Mouse (Mus musculus): Measurements from ENCODE around the gene Yipf2.

Yipf2 gene

GRCm38 (mm10) chr9:21592703-21593121 is at the start of gene Yipf2, which contains the start of gene Timm29:
TSS of gene Yipf2 (minus strand) at chr9:21592828.
TSS of gene Timm29 (plus strand) at chr9:21592722.
- ChIA-PET CTCF (interaction anchor here in 3 of 4 experiments (0.6 to 3.5 kb wide), 5 partner anchors 9 to 235 kb away, joined by 3 to 17 read pairs (median 5); no protein-coding TSS in a partner anchor), POLR2A (interaction anchor here in 3 of 4 experiments (0.8 to 4.4 kb wide), 28 partner anchors 9 to 206 kb away, joined by 3 to 33 read pairs (median 4); partner anchors contain the start of genes Carm1 (in 2 of the 3), Ldlr (in 2 of the 3), Kank2 (in 1 of the 3) and Qtrt1 (in 1 of the 3))

GRCm38 (mm10) chr9:21639031-21639430 is 46.4 kb upstream of the Yipf2 start:
- POLR2A ChIA-PET: interaction anchor here in 1 of 4 experiments (1.2 kb wide), 1 partner anchor 38 kb away, joined by 3 read pairs; no protein-coding TSS in a partner anchor
- CTCF ChIA-PET: no interaction called here

GRCm38 (mm10) chr9:21635639-21636038 is 43.0 kb upstream of the Yipf2 start:
- ChIA-PET POLR2A (interaction anchor here in 1 of 4 experiments (1.1 to 1.9 kb wide), 2 partner anchors 20 to 88 kb away, joined by 3 to 5 read pairs; partner anchors contain the start of genes Ldlr and Smarca4), CTCF (no interaction called here)

- POLR2A ChIA-PET: interaction anchor here in 2 of 4 experiments (0.9 to 1.6 kb wide), 5 partner anchors 8 to 47 kb away, joined by 3 to 6 read pairs (median 3); no protein-coding TSS in a partner anchor
- CTCF ChIA-PET: interaction anchor here in 1 of 4 experiments (0.7 kb wide), 1 partner anchor 319 kb away, joined by 5 read pairs; no protein-coding TSS in a partner anchor
These were observed 40.5 kb upstream of the Yipf2 start for GRCm38 (mm10) chr9:21633106-21633505.

GRCm38 (mm10) chr9:21630673-21631072 is 38.0 kb upstream of the Yipf2 start:
- CTCF ChIA-PET: interaction anchor here in 3 of 4 experiments (0.6 to 2.2 kb wide), 4 partner anchors 19 to 896 kb away, joined by 3 to 12 read pairs (median 6); no protein-coding TSS in a partner anchor

GRCm38 (mm10) chr9:21627145-21627795 is 34.6 kb upstream of the Yipf2 start:
- CTCF ChIA-PET: interaction anchor here (0.5 to 2.5 kb wide), 15 partner anchors 17 to 808 kb away, joined by 3 to 11 read pairs (median 5); no protein-coding TSS in a partner anchor
- POLR2A ChIA-PET: interaction anchor here in 3 of 4 experiments (0.6 to 4.2 kb wide), 22 partner anchors 9 to 903 kb away, joined by 3 to 23 read pairs (median 5); partner anchors contain the start of genes Ldlr (in 2 of the 3), Carm1 (in 1 of the 3), Smarca4 (in 1 of the 3) and Spc24 (in 1 of the 3)

More at GRCm38 (mm10) chr9:21630673-21631072, 38.0 kb upstream of the Yipf2 start:
- POLR2A ChIA-PET: interaction anchor here in 2 of 4 experiments (0.6 to 2.2 kb wide), 6 partner anchors 12 to 239 kb away, joined by 3 to 7 read pairs (median 4); partner anchors contain the start of genes Kank2 (in 1 of the 2) and Ldlr (in 1 of the 2)

GRCm38 (mm10) chr9:21626571-21626970 is 33.9 kb upstream of the Yipf2 start:
- POLR2A ChIA-PET: interaction anchor here in 3 of 4 experiments (0.6 to 4.2 kb wide), 20 partner anchors 8 to 134 kb away, joined by 3 to 23 read pairs (median 6); partner anchors contain the start of genes Smarca4 (in 2 of the 3), Carm1 (in 1 of the 3), Ldlr (in 1 of the 3) and Spc24 (in 1 of the 3)
- CTCF ChIA-PET: interaction anchor here (0.6 to 2.5 kb wide), 14 partner anchors 24 to 807 kb away, joined by 3 to 11 read pairs (median 4); no protein-coding TSS in a partner anchor

GRCm38 (mm10) chr9:21625342-21626339 is 33.0 kb upstream of the Yipf2 start:
- ChIA-PET CTCF (interaction anchor here in 3 of 4 experiments (0.5 to 2.5 kb wide), 9 partner anchors 22 to 540 kb away, joined by 3 to 11 read pairs (median 4); no protein-coding TSS in a partner anchor), POLR2A (interaction anchor here in 3 of 4 experiments (0.8 to 4.2 kb wide), 22 partner anchors 7 to 178 kb away, joined by 3 to 23 read pairs (median 4); partner anchors contain the start of genes Smarca4 (in 2 of the 3), Carm1 (in 1 of the 3), Ldlr (in 1 of the 3) and Spc24 (in 1 of the 3))

GRCm38 (mm10) chr9:21622676-21623075 is 30.0 kb upstream of the Yipf2 start:
- CTCF ChIA-PET: interaction anchor here in 3 of 4 experiments (0.6 to 1.1 kb wide), 5 partner anchors 17 to 196 kb away, joined by 3 to 4 read pairs (median 3); no protein-coding TSS in a partner anchor

GRCm38 (mm10) chr9:21620229-21620628 is 27.6 kb upstream of the Yipf2 start:
- ChIA-PET POLR2A (interaction anchor here in 1 of 4 experiments (0.7 kb wide), 1 partner anchor 9 kb away, joined by 3 read pairs; no protein-coding TSS in a partner anchor), CTCF (no interaction called here)

More at GRCm38 (mm10) chr9:21622676-21623075, 30.0 kb upstream of the Yipf2 start:
- POLR2A ChIA-PET: interaction anchor here in 2 of 4 experiments (0.9 to 3.9 kb wide), 13 partner anchors 10 to 239 kb away, joined by 3 to 17 read pairs (median 3); partner anchors contain the start of gene Ldlr (in 1 of the 2)

- ChIA-PET POLR2A (interaction anchor here in 3 of 4 experiments (0.6 to 5.6 kb wide), 23 partner anchors 9 to 393 kb away, joined by 3 to 71 read pairs (median 4); partner anchors contain the start of genes Ldlr (in 3 of the 3), Carm1 (in 1 of the 3), Ccdc159 (in 1 of the 3) and Cdkn2d (in 1 of the 3)), CTCF (interaction anchor here in 3 of 4 experiments (0.5 to 1.4 kb wide), 4 partner anchors 15 to 232 kb away, joined by 3 to 4 read pairs (median 4); no protein-coding TSS in a partner anchor)
These were observed 24.4 kb upstream of the Yipf2 start for GRCm38 (mm10) chr9:21617066-21617465.

- POLR2A ChIA-PET: interaction anchor here in 3 of 4 experiments (0.7 to 5.6 kb wide), 29 partner anchors 9 to 392 kb away, joined by 3 to 71 read pairs (median 4); partner anchors contain the start of genes Ldlr (in 3 of the 3), Spc24 (in 2 of the 3), Carm1 (in 1 of the 3) and Ccdc159 (in 1 of the 3)
- CTCF ChIA-PET: interaction anchor here in 3 of 4 experiments (0.5 to 1.3 kb wide), 4 partner anchors 14 to 479 kb away, joined by 3 to 6 read pairs (median 4); no protein-coding TSS in a partner anchor
These were observed 23.7 kb upstream of the Yipf2 start for GRCm38 (mm10) chr9:21616232-21616781.

GRCm38 (mm10) chr9:21615617-21616231 is 23.1 kb upstream of the Yipf2 start, which contains the start of gene Smarca4:
TSS of gene Smarca4 (plus strand) at chr9:21616169.
- POLR2A ChIA-PET: interaction anchor here in 3 of 4 experiments (0.6 to 5.6 kb wide), 30 partner anchors 9 to 325 kb away, joined by 3 to 71 read pairs (median 5); partner anchors contain the start of genes Ldlr (in 2 of the 3), Spc24 (in 2 of the 3), Ccdc159 (in 1 of the 3) and Cdkn2d (in 1 of the 3)
- CTCF ChIA-PET: interaction anchor here in 2 of 4 experiments (1.3 to 1.6 kb wide), 2 partner anchors 13 to 14 kb away, joined by 3 to 14 read pairs; no protein-coding TSS in a partner anchor

GRCm38 (mm10) chr9:21614864-21615616 is 22.4 kb upstream of the Yipf2 start:
- CTCF ChIA-PET: interaction anchor here in 2 of 4 experiments (0.6 to 1.6 kb wide), 4 partner anchors 12 to 18 kb away, joined by 3 to 14 read pairs (median 5); no protein-coding TSS in a partner anchor
- POLR2A ChIA-PET: interaction anchor here in 3 of 4 experiments (0.6 to 5.6 kb wide), 34 partner anchors 9 to 324 kb away, joined by 3 to 71 read pairs (median 4); partner anchors contain the start of genes Ldlr (in 3 of the 3), Spc24 (in 2 of the 3), Cdkn2d (in 1 of the 3) and Timm29 (in 1 of the 3)

Measured in embryonic stem cell, embryonic (primary cell).